Mouse (Mus musculus) activated CD4-positive, CD25-positive, alpha-beta regulatory T cell, adult 4 months (primary cell): ENCODE results near the gene Prkd2. TPM values are rescaled to one million over a fixed set of nuclear protein-coding genes. Genes with fewer than 3 reads are reported as not detected.

Experiments used
- ATAC-seq: one replicate; pipeline ENCODE4 v1.8.0; 2017
- polyA plus RNA-seq, 2 experiments: library from polyadenylated mRNA; unstranded; fragments of 100-300 nt; shearing (Covaris generic); gene quantifications; one replicate each; pipeline ENCODE4 v1.2.1; 2017

Gene Prkd2
- polyA plus RNA-seq, 2 experiments from 2014 or later: 45.7 to 47.6 TPM

- peak; percentile 50 for ATAC-seq
Observed at GRCm38 (mm10) chr7:16827274-16827673, 15.4 kb upstream of the Prkd2 start.

GRCm38 (mm10) chr7:16830449-16830848, 12.3 kb upstream of the Prkd2 start:
- no peak for ATAC-seq

- no peak for ATAC-seq
Observed at GRCm38 (mm10) chr7:16837916-16838803, 4.5 kb upstream of the Prkd2 start.

DNA sequence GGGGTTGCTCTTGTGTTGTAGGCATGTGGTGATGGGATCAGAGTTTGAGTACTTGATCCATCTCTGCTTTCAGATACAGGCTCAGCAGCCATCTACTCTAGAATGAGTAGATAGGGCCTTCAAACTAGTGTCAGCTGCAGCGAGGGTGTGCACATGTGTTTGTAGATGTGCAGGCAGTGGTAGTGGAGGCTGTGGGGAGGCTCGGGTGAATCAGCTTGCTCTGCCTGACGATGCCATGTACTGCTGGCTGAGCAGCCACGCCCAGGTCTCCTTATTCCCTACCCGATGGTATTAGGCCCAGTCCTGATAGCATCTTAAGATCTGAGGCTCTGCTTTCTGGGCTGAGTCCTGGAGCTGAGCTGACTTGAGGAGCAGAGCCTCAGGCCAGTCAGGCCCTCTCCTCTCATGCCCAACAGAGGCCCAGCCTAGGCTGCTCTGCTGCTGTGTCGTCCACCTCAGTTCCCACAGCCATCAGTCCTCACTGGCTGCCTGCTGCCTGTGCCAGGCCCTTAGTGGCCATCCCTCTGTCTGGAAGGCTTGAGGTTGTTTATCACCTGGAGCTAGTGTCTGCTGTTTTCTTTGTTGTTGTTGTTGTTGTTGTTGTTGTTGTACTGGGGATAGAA, 3.8 kb upstream of the Prkd2 start:
- ATAC-seq: no peak

DNA sequence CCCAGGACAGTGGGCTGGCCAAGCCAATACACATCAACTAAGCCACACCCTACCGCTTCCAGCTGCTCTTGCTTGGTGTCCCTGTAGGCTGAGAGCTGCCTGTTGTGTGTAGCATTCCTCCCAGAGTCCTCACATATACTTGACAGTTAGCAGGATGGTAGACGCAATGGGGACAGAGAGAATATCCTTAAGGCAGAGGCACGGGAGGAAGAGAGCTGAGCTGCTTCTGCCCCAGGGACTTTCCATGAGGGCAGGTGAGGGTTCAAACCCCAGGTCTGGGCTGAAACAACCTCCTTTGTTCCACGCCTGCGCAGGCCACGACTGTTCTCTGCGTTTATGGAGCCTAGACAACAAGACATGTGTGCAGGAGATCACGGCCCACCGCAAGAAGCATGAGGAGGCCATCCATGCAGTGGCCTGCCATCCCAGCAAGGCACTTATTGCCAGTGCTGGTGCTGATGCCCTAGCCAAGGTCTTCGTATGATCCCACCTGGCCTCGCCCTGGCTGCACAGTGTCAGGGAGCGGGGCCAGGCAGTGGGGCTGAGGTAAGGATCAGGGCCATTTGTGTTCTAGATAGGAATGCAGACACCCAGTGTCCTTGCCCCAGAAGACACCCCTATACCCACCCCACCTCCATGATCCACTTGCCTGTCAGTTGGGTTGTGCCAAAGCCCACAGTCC, 3.1 kb upstream of the Prkd2 start:
- no peak for ATAC-seq

DNA sequence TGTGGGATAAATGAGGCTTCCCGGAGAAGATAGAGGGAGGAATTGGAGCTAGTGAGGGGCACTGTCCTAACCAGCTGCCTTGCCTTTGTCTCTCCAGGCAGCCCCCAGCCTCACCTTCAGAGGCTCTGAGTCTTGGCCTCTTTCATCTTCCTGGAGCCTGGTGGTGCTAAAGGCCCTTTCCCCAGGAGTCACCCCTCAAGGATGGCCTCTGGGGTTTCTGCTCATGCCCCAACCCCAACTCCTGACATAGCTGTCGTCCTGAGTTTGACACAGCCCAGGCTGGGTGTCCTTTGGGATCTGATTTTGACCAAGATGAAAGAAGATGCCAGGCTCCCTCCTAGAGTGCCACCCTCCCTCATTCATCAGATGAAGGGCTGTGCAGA, 2.6 kb upstream of the Prkd2 start:
- ATAC-seq: no peak

DNA sequence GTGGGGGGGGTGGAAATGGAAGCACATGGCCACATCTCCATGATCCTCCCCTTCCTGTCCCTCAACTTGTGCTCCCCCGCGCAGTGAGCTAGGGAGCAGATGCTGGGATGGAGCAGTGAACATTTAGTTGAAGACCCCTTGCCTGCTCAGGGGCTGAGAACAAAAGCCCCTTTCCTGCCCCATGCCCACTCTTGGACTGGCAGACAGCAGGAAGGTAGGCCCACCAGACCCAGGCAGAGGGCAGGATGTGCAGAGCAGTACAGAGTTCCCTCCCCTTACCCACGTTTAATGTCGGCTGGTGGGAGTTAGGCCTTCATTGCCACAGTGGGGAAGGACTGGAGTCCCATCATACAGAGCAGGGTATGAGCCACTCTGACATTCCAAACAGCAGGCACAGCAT, 1.6 kb upstream of the Prkd2 start:
- peak; percentile 2 for ATAC-seq

DNA sequence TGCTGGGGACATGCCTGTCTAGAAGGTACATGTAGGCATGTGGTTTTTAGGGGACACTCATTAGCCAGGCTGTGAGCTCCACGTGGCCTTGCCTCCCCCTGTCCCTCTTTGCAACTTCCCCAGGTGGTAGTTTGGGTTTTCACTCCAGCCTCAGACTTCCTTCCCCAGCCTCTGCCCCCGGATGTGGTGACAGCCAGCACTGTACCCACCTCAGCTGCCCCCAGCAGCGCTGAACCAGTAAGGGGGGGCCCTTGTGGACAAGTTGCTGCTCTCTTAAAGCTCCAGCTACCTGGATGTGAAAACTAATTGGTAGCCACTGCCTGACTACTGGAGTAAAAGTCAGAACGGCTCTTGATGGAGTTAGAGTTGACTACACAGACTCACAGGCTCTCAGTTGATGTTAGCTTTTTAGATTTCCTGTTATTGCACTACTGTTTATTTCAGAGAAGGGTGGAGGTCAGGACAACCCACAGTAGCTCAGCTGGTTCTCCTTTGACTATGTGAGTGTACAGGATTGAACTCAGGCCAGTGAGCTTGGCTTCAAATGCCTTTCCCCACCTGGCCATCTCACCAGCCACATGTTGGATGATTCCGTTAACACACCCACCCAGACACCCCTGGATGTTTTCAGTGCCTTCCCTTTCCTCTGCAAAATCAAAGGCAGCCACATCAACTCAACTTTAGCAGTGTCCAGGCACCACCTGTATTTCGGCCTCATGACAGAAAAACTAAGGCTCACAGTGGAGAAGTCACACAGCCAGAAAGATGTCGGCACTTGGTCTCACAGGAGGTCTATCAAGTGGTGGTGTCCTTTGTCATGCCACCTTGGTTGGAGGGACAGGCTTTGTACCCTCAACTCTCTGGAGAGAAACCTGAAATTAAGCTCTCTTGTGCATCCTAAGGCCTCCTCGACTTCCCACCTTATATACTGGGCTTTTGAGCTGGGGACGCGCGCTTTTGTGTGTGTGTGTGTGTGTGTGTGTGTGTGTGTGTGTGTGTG, 841 bp upstream of the Prkd2 start:
- peak; percentile 62 for ATAC-seq

GRCm38 (mm10) chr7:16843441-16844171, 904 bp downstream of the Prkd2 start:
- ATAC-seq: no peak

- no peak for ATAC-seq
Observed at GRCm38 (mm10) chr7:16844696-16845071, 2.0 kb downstream of the Prkd2 start.

GRCm38 (mm10) chr7:16845072-16845819, 2.5 kb downstream of the Prkd2 start:
- peak; percentile 31 for ATAC-seq

- no peak for ATAC-seq
Observed at GRCm38 (mm10) chr7:16845820-16846167, 3.1 kb downstream of the Prkd2 start.

DNA sequence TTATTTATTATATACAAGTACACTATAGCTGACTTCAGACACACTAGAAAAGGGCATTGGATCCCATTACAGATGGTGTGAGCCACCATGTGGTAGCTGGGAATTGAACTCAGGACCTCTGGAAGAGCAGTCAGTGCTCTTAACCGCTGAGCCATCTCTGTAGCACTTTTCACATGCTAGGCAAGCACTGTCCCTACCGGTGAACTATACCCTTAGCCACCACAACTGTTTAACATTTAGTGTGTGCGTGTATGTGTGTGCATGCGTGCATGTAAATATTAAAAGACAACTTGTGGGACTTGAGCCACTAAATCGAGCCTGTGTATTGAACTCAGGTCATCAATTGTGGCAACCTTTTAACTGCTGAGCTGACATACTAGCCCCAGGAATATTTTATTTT, 4.1 kb downstream of the Prkd2 start:
- no peak for ATAC-seq

- no peak for ATAC-seq
Observed at GRCm38 (mm10) chr7:16847507-16847906, 4.8 kb downstream of the Prkd2 start.

DNA sequence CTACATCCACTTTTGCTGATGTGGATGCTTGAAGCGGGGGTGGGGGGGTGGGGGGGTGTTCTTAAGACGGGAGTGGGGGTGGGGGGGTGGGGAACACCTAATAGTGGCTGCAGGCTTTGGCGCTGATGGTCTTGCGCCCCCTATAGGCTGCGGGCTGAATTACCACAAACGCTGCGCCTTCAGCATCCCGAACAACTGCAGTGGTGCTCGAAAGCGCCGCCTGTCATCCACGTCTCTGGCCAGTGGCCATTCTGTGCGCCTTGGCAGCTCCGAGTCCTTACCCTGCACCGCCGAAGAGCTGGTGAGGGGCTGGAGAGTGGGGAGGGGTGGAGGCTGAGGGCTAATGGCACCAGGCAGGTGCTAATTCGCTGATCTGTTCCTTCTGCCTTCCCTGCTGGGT, 5.9 kb downstream of the Prkd2 start:
- no peak for ATAC-seq

- ATAC-seq: no peak
Observed at GRCm38 (mm10) chr7:16851636-16852035, 8.9 kb downstream of the Prkd2 start.

GRCm38 (mm10) chr7:16853302-16853831, 10.7 kb downstream of the Prkd2 start:
- no peak for ATAC-seq

DNA sequence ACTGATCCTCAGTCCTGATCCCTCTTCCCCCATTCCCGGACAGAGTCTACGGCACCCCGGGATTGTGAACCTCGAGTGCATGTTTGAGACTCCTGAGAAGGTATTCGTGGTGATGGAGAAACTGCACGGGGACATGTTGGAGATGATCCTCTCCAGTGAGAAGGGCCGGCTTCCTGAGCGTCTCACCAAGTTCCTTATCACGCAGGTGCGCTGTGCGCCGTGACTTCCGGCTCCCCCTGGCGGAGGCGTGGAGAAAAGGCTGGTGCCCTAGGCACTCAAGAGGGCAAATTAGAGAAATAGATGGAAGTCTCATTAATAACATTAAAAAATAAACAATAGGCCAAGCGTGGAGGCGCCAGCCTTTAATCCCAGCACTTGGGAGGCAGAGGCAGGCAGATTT, 15.6 kb downstream of the Prkd2 start:
- ATAC-seq: peak; percentile 44

DNA sequence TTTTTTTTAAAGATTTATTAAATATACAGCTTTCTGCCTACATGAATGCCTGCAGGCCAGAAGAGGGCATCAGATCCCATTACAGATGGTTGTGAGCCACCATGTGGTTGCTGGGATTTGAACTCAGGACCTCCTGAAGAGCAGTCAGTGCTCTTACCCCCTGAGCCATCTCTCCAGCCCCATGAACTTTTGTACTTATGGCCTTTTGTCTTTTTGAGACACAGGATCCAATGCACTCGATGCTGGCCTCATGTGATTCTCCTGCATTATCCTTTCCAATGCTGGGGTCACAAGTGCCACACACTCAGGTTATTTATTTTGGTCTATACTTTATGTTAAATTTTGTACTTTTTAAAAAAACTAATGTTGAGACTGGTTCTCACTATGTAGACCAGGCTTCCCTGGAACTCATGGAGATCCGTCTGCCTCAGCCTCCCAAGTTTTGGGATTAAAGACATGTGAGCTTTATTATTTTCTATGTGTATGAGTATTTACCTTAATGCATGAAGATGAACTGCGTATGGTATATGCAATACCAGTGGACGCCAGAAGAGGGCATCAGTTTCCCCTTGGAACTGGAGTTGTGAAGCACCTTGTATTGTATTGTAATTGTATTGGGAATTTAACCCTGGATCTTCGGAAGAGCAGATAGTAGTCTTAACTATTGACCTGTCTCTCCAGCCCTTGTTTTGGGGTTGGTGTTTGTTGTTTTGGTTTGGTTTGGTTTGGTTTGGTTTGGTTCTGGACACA, 17.4 kb downstream of the Prkd2 start:
- ATAC-seq: peak; percentile 44

DNA sequence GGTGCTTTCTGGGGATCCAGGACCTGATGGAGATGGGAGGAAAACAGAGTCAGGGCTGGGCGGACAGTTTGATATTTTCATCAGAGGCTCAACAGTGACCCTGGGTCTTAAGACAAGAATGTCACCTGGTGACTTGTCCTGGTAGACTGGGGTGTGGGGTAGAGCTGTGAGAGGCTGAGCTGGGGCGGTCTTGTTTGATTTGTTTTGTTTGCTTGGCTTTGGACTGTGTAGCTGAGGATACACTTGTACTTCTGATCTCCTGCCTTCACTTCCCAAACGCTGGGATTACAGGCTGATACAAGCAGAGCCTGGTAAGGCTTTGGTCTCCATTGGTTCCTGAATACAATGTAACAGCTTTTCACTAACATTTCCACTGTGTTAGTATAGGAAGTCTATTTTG, 24.8 kb downstream of the Prkd2 start:
- ATAC-seq: no peak
